Mouse (Mus musculus) bone marrow, adult 2 months (tissue): ENCODE measurements around the gene Il11.
"Not testable (repeated sequence)": the region's sequence is repeated elsewhere in the genome, so short reads cannot be mapped to it uniquely, and the experiment has no call there.

Experiments used
- CTCF ChIP-seq: fragments of 200-500 bp; IDR thresholded peaks from 2 replicates; pipeline ENCODE4 v1.5.1; 2011; ENCODE audit warnings: low read length, control low read depth; ENCODE audit not compliant: control insufficient read depth, insufficient read depth
- POLR2A ChIP-seq: fragments of 200-500 bp; IDR thresholded peaks from 2 replicates; pipeline ENCODE4 v1.6.1; 2011; ENCODE audit warnings: low read depth, mild to moderate bottlenecking, control low read depth, low read length, borderline replicate concordance; ENCODE audit not compliant: control insufficient read depth

- not testable (repeated sequence) for TF ChIP-seq CTCF, POLR2A
Observed at GRCm38 (mm10) chr7:4811131-4811530, 28.5 kb upstream of the Il11 start.
